Mouse (Mus musculus) CH12.LX (cell line): ENCODE measurements around the gene Cblb. TPM values are rescaled to one million over a fixed set of nuclear protein-coding genes. Genes with fewer than 3 reads are reported as not detected.

Experiments used
- DNase-seq: peaks from one replicate; pipeline ENCODE4 v3.0.0-alpha.2; 2013; ENCODE audit errors: extremely low read depth
- H3K27ac ChIP-seq: 2 replicates; pipeline ENCODE4 v1.5.1; 2012; ENCODE audit warnings: low read depth, mild to moderate bottlenecking, control low read depth, moderate library complexity; ENCODE audit not compliant: insufficient read depth
- H3K27me3 ChIP-seq: replicated peaks from 2 replicates; pipeline ENCODE3; 2012; ENCODE audit warnings: inconsistent platforms
- H3K36me3 ChIP-seq, 2 experiments: replicated peaks in 1 of 2; 2 replicates each; pipeline versions ENCODE3 to v1.6.1; 2012; ENCODE audit warnings: inconsistent platforms in 1 of 2, low read length in 1 of 2, mild to moderate bottlenecking in 1 of 2, mixed read lengths in 1 of 2, moderate library complexity in 1 of 2; ENCODE audit not compliant: control insufficient read depth in 1 of 2, insufficient read depth in 1 of 2
- H3K4me1 ChIP-seq, 2 experiments: 2 replicates each; pipeline ENCODE4 v1.6.1; 2012; ENCODE audit warnings: inconsistent platforms in 1 of 2, moderate library complexity in 1 of 2; ENCODE audit not compliant: insufficient read depth in 2 of 2, control insufficient read depth in 1 of 2
- H3K4me2 ChIP-seq: 2 replicates; pipeline ENCODE4 v1.6.1; 2012; ENCODE audit warnings: low read depth, mild to moderate bottlenecking, control low read depth; ENCODE audit not compliant: poor library complexity, insufficient read depth, severe bottlenecking
- H3K4me3 ChIP-seq, 3 experiments: fragments of 150-350 bp in 1 of 3; sonication (generic) in 1 of 3; replicated peaks in 1 of 3; 2 replicates each; pipeline versions ENCODE3 to v1.5.1; 2011 to 2012; ENCODE audit warnings: low read depth in 2 of 3, low read length in 2 of 3, mild to moderate bottlenecking in 2 of 3, moderate library complexity in 2 of 3, control low read depth in 1 of 3, improper control_type of control experiment in 1 of 3, inconsistent platforms in 1 of 3, mixed read lengths in 1 of 3; ENCODE audit not compliant: poor library complexity in 1 of 3
- H3K79me2 ChIP-seq: replicated peaks from 2 replicates; pipeline ENCODE4 v1.6.1; 2012; ENCODE audit warnings: mild to moderate bottlenecking, moderate library complexity; ENCODE audit not compliant: control insufficient read depth, poor library complexity, insufficient read depth, severe bottlenecking; ENCODE audit errors: extremely low read depth
- H3K9ac ChIP-seq: 2 replicates; pipeline ENCODE4 v1.6.1; 2012; ENCODE audit warnings: low read depth, mild to moderate bottlenecking, control low read depth, moderate library complexity; ENCODE audit not compliant: insufficient read depth
- H3K9me3 ChIP-seq: replicated peaks from 2 replicates; pipeline ENCODE3; 2012; ENCODE audit warnings: low read length, inconsistent platforms, mixed read lengths
- BHLHE40 ChIP-seq: IDR thresholded peaks from 2 replicates; pipeline ENCODE4 v1.6.1; 2011; ENCODE audit warnings: mild to moderate bottlenecking, low read depth, low read length, improper control_type of control experiment
- CHD2 ChIP-seq: IDR thresholded peaks from 2 replicates; pipeline ENCODE4 v1.6.1; 2011; ENCODE audit warnings: low read length, improper control_type of control experiment
- CTCF ChIP-seq, 2 experiments: IDR thresholded peaks in 1 of 2; conservative IDR thresholded peaks in 1 of 2; 2 replicates each; pipeline ENCODE4 v1.5.1; 2011 to 2012; ENCODE audit warnings: low read depth in 2 of 2, low read length in 2 of 2, improper control_type of control experiment in 1 of 2, inconsistent platforms in 1 of 2, mild to moderate bottlenecking in 1 of 2, moderate library complexity in 1 of 2
- ELF1 ChIP-seq: IDR thresholded peaks from 2 replicates; pipeline ENCODE4 v1.6.1; 2014; ENCODE audit warnings: low read depth, mild to moderate bottlenecking, inconsistent platforms, low read length, improper control_type of control experiment
- EP300 ChIP-seq: IDR thresholded peaks from 2 replicates; pipeline ENCODE4 v1.6.1; 2011; ENCODE audit warnings: low read length, improper control_type of control experiment
- ETS1 ChIP-seq: conservative IDR thresholded peaks from 2 replicates; pipeline ENCODE4 v1.6.1; 2012; ENCODE audit warnings: low read depth, mild to moderate bottlenecking, inconsistent platforms, low read length, improper control_type of control experiment, moderate library complexity
- IRF4 ChIP-seq: IDR thresholded peaks from 2 replicates; pipeline ENCODE4 v1.6.1; 2014; ENCODE audit warnings: low read depth, mild to moderate bottlenecking, inconsistent platforms, low read length, improper control_type of control experiment
- JUN ChIP-seq: IDR thresholded peaks from 2 replicates; pipeline ENCODE4 v1.6.1; 2011; ENCODE audit warnings: low read depth, mild to moderate bottlenecking, low read length, improper control_type of control experiment, moderate library complexity; ENCODE audit not compliant: insufficient read depth
- JUND ChIP-seq: conservative IDR thresholded peaks from 2 replicates; pipeline ENCODE4 v1.6.1; 2011; ENCODE audit warnings: low read depth, low read length, improper control_type of control experiment
- KAT2A ChIP-seq: IDR thresholded peaks from 2 replicates; pipeline ENCODE4 v1.6.1; 2012; ENCODE audit warnings: low read length, improper control_type of control experiment, inconsistent platforms; ENCODE audit not compliant: insufficient replicate concordance
- MAZ ChIP-seq: IDR thresholded peaks from 2 replicates; pipeline ENCODE4 v1.6.1; 2012; ENCODE audit warnings: low read depth, mild to moderate bottlenecking, inconsistent platforms, low read length, improper control_type of control experiment, moderate library complexity
- MEF2A ChIP-seq: IDR thresholded peaks from 2 replicates; pipeline ENCODE4 v1.6.1; 2014; ENCODE audit warnings: low read depth, mild to moderate bottlenecking, inconsistent platforms, low read length, improper control_type of control experiment, borderline replicate concordance
- MXI1 ChIP-seq: IDR thresholded peaks from 2 replicates; pipeline ENCODE4 v1.6.1; 2011; ENCODE audit warnings: mild to moderate bottlenecking, low read depth, low read length, improper control_type of control experiment
- NELFE ChIP-seq: IDR thresholded peaks from 2 replicates; pipeline ENCODE4 v1.6.1; 2011; ENCODE audit warnings: low read depth, low read length, improper control_type of control experiment
- PAX5 ChIP-seq: IDR thresholded peaks from 2 replicates; pipeline ENCODE4 v1.6.1; 2012; ENCODE audit warnings: low read length, inconsistent platforms, mixed read lengths
- POLR2AphosphoS2 ChIP-seq: IDR thresholded peaks from 2 replicates; pipeline ENCODE4 v1.6.1; 2011; ENCODE audit warnings: low read depth, low read length, improper control_type of control experiment
- SIN3A ChIP-seq: IDR thresholded peaks from 2 replicates; pipeline ENCODE4 v1.6.1; 2012; ENCODE audit warnings: low read length, improper control_type of control experiment, inconsistent platforms
- SMC3 ChIP-seq: IDR thresholded peaks from 2 replicates; pipeline ENCODE4 v1.6.1; 2011; ENCODE audit warnings: low read depth, low read length, improper control_type of control experiment
- TBP ChIP-seq: conservative IDR thresholded peaks from 2 replicates; pipeline ENCODE4 v1.6.1; 2011; ENCODE audit warnings: low read depth, low read length, improper control_type of control experiment
- TCF12 ChIP-seq: IDR thresholded peaks from 2 replicates; pipeline ENCODE4 v1.6.1; 2014; ENCODE audit warnings: low read depth, mild to moderate bottlenecking, inconsistent platforms, low read length, improper control_type of control experiment
- UBTF ChIP-seq: IDR thresholded peaks from 2 replicates; pipeline ENCODE4 v1.6.1; 2012; ENCODE audit warnings: low read depth, mild to moderate bottlenecking, inconsistent platforms, low read length, improper control_type of control experiment, moderate library complexity
- USF2 ChIP-seq: conservative IDR thresholded peaks from 2 replicates; pipeline ENCODE4 v1.6.1; 2011; ENCODE audit warnings: low read depth, low read length, improper control_type of control experiment
- ZKSCAN1 ChIP-seq: IDR thresholded peaks from 2 replicates; pipeline ENCODE4 v1.6.1; 2012; ENCODE audit warnings: low read depth, inconsistent platforms, low read length, improper control_type of control experiment, borderline replicate concordance
- dilution Hi-C: fragments of 300-500 bp; cut with MboI; formaldehyde crosslinking; loops from 2 replicates; pipeline ENCODE4 v1.14.3; 2020; ENCODE audit warnings: low sequenced_read_pairs; ENCODE audit not compliant: extremely low pct_unique_long_range_greater_than_20kb, extremely low pct_ligation_motif_present
- in situ Hi-C: fragments of 300-500 bp; cut with MboI; formaldehyde crosslinking; loops from 3 replicates; pipeline ENCODE4 v1.14.3; 2019; ENCODE audit warnings: low sequenced_read_pairs, low pct_ligation_motif_present, low pct_unique_long_range_greater_than_20kb, mixed read lengths
- polyA plus RNA-seq: library from polyadenylated mRNA; unstranded; fragments of >175 nt; gene quantifications from 2 replicates; pipeline ENCODE4 v1.2.1, GENCODE M21; 2012; ENCODE audit warnings: low read depth; ENCODE audit not compliant: insufficient read length
- total RNA-seq, 2 experiments: library from RNA; depleted of rRNA; stranded (reverse); fragments of 300-350 nt in 1 of 2; fragments of >200 nt in 1 of 2; gene quantifications; 2 replicates each; pipeline ENCODE4 v1.2.3; 2012 to 2014

Gene Cblb
- total and polyA plus RNA-seq, 3 experiments, result 3.5 to 18.9 (median 6.3) TPM

DNA sequence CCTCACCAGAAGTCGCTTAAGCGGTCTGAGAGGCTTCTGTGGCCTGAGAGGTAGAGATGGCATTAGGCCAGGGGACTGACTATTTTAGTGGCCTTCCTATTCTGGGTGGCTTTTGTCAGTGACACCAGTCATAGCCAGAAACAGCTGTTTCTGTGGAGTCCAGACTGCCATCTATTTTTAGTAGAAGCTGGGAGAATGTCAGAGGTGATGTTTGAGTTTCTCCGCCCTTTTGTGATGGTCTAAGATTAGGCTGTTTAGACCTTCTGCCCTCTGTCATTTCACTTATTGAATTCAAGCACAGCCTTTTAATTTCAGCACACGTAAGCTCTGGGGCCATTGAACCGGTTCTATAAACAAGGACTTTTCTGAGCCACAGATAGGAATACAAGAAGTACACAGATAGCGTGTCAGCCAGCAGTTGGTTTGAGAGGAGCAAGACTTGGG, 40.8 kb downstream of the Cblb start:
- Histone ChIP-seq H3K27ac (no peak overlapping the region), H3K4me3 (no peak overlapping the region), H3K9me3 (no peaks in the 10 kb centered on the region), H3K4me1 (peaks cover 2 to 37% of the 10 kb centered on the region in 2 experiments; a peak in 2 of 4 replicates), H3K36me3 (peaks cover 0 to 37% of the 10 kb centered on the region in 2 experiments), H3K9ac (no peak overlapping the region), H3K4me2 (peak overlapping the region; percentile 4; the same call in 1 of the 2 replicates), H3K79me2 (no peaks in the 10 kb centered on the region; the same call in 1 of the 2 replicates), H3K27me3 (no peaks in the 10 kb centered on the region)
- in situ Hi-C loops (no loop called here), dilution Hi-C loops (no loop called here)
- TF ChIP-seq TCF12 (peak; percentile 89), UBTF (no peak), JUN (peak; percentile 25; the same call in 1 of the 2 replicates), MEF2A (peak; percentile 99), IRF4 (peak; percentile 93), TBP (no peak), MXI1 (no peak), MAZ (no peak), SIN3A (peak; percentile 54), ELF1 (0 out of 2 replicates have a peak, but pooled peaks have one; percentile 20), ETS1 (peak; percentile 98), EP300 (peak; percentile 88), BHLHE40 (peak; percentile 67), USF2 (no peak), POLR2AphosphoS2 (no peak), JUND (peak; percentile 73), NELFE (no peak), PAX5 (no peak), ZKSCAN1 (no peak)
- peak; percentile 76 for DNase-seq

DNA sequence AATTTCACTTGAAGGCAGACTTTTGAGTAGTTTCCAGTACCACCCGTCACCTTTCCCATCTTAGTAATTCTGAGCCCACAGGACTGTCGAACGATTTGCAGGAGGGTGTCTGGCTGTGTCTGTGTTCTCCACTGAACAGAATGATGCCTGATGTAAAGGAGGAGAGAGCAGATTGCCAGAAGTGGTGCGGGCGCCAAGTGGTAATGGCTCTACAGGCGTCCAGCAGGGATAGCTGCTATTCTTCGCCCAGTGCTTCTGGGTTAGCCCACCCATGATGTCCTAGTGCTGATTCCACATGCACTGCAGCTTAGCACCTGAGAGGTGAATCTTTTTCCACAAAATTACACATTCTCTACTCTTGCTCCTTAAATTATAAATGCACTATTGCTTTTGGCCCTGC, 45.6 kb downstream of the Cblb start:
- no peak overlapping the region for H3K9ac ChIP-seq
- TF ChIP-seq SMC3 (no peak), KAT2A (no peak), ELF1 (no peak), CHD2 (no peak), CTCF (conservative IDR thresholded peaks at IDR 0.05 in 1 of 2, IDR thresholded peaks at IDR 0.05 in 1 of 2; ENCODE audit: low read depth in 2 of 2, low read length in 2 of 2) (no peak), SIN3A (no peak)
- peaks cover 0 to 26% of the 10 kb centered on the region in 2 experiments for H3K36me3 ChIP-seq
- H3K27ac ChIP-seq, result no peak overlapping the region
- H3K4me2 ChIP-seq, result no peak overlapping the region
- H3K4me3 ChIP-seq, result no peak overlapping the region
- dilution Hi-C loops, result no loop called here
- H3K9me3 ChIP-seq, result no peaks in the 10 kb centered on the region
- no peak for DNase-seq
- H3K27me3 ChIP-seq, result no peaks in the 10 kb centered on the region
- in situ Hi-C loops, result no loop called here
- peaks cover 0 to 18% of the 10 kb centered on the region in 2 experiments; a peak in 2 of 4 replicates for H3K4me1 ChIP-seq
- no peaks in the 10 kb centered on the region; the same call in 1 of the 2 replicates for H3K79me2 ChIP-seq
